Mouse (Mus musculus) thymus, postnatal 10 days (tissue): Measurements from ENCODE around the gene Lsm4.

Experiments
- DNase-seq, 2 experiments: peaks; one replicate each; pipeline ENCODE4 v3.0.0; 2021; ENCODE audit warnings: low spot score in 2 of 2

Gene Lsm4

GRCm38 (mm10) chr8:70678679-70679078 is 5.6 kb downstream of the Lsm4 start:
- no peak for DNase-seq

GRCm38 (mm10) chr8:70679404-70679803 is 6.4 kb downstream of the Lsm4 start:
- DNase-seq: no peak

- no peak for DNase-seq
Measured at GRCm38 (mm10) chr8:70680039-70680438, 7.0 kb downstream of the Lsm4 start.

- DNase-seq: no peak
Measured at GRCm38 (mm10) chr8:70681410-70681809, 8.4 kb downstream of the Lsm4 start.

GRCm38 (mm10) chr8:70682193-70682592 is 9.1 kb downstream of the Lsm4 start:
- DNase-seq: no peak

GRCm38 (mm10) chr8:70682692-70683091 is 9.6 kb downstream of the Lsm4 start:
- DNase-seq: no peak

- no peak for DNase-seq
Measured at GRCm38 (mm10) chr8:70684291-70684690, 11.2 kb downstream of the Lsm4 start.

GRCm38 (mm10) chr8:70687576-70687975 is 14.5 kb downstream of the Lsm4 start:
- no peak for DNase-seq

- no peak for DNase-seq
Measured at GRCm38 (mm10) chr8:70688136-70688535, 15.1 kb downstream of the Lsm4 start.

GRCm38 (mm10) chr8:70689892-70690390 is 16.9 kb downstream of the Lsm4 start:
- DNase-seq: no peak

- no peak for DNase-seq
Measured at GRCm38 (mm10) chr8:70691230-70691629, 18.2 kb downstream of the Lsm4 start.

- no peak for DNase-seq
Measured at GRCm38 (mm10) chr8:70691727-70692231, 18.7 kb downstream of the Lsm4 start.

GRCm38 (mm10) chr8:70693636-70694035 is 20.6 kb downstream of the Lsm4 start:
- DNase-seq: no peak

GRCm38 (mm10) chr8:70695318-70696018 is 22.4 kb downstream of the Lsm4 start:
- peak; percentile 79 to 82 for DNase-seq

- DNase-seq: peak; percentile 75 to 84
Measured at GRCm38 (mm10) chr8:70696019-70696885, 23.2 kb downstream of the Lsm4 start.

- DNase-seq: no peak
Measured at GRCm38 (mm10) chr8:70696946-70697345, 23.9 kb downstream of the Lsm4 start.

- DNase-seq: no peak
Measured at GRCm38 (mm10) chr8:70697366-70698250, 24.6 kb downstream of the Lsm4 start.

GRCm38 (mm10) chr8:70698310-70699109 is 25.5 kb downstream of the Lsm4 start, which contains the start of gene Jund:
Gene Jund, plus strand, starts transcription at chr8:70698949.
- peak; percentile 100 for DNase-seq

GRCm38 (mm10) chr8:70699116-70699833 is 26.2 kb downstream of the Lsm4 start:
- peak; percentile 69 to 73 for DNase-seq
